Mouse (Mus musculus) left cerebral cortex, adult 9 months (tissue): ENCODE data around the gene Ccl8.

Experiments used
- DNase-seq, 2 experiments: peaks; one replicate each; pipeline ENCODE4 v3.0.0; 2022; ENCODE audit warnings: low spot score in 2 of 2

Gene Ccl8

DNA sequence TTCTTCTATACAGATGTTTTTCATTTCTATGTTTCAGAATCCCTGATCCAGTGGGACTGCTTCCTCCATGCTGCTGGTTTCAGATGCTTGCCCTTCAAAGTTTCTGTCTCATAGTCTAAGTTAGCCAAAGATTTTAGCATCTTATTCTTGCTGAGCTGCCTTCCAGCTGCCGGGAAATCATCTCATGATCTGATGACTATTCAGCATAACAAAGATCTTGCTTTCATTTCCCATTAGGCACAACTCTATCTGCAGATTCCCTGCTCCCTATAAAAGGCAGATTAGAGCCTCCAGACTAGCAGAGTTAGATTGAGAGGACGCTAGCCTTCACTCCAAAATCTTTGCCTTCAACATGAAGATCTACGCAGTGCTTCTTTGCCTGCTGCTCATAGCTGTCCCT, at the start of gene Ccl8:
Gene Ccl8 (plus strand): TSS at position 301 of the 400 bp plus-strand sequence.
- no peak for DNase-seq

DNA sequence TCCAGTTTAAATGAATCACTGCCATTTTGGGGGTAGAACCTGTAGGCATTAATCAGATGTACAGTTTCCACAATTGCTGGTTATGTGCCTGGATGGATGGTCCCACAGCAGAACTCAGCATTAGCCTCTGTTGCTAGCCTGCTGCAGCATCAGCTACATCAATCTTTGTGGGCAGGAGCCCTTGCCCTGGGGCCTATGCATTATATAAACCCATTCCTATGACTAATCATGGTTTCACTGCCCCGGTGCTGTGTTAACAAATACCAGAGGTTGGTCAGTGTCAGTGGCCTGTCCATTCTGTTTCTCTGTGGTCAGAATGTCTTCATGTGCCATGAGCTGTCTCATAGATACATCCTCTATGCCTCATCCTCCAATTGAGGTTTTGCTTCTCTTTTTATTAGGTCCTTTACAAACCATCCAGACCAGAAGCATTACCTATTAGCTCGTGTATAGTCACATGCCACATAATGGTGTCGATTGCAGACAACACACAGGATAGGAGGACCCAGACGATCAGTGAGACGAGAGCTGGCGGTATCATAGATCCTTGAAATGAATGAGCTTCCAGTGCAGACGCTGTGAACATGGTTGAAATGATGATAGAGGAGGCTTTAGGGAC, 47.9 kb upstream of the Ccl8 start:
- no peak for DNase-seq

DNA sequence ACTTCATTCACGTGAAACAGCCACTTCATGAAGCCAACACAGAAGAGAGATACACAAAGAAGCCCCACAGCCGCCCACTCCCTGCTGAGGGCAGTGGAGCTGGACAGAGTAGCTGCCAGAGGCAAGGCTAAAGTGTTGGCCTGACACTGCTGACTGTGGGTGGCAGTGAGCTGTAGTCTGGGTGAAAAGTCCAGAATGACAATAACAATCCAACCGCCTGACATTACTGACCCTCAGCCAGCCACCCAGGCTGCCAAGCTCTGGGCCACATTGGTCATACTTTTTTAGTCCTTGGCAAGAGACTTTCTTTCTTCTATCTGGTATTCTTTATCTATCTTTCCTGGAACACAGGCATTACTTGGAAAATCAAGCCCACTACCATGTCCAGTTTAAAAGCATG, 43.9 kb upstream of the Ccl8 start:
- DNase-seq: no peak

GRCm38 (mm10) chr11:82072374-82072773, 42.6 kb upstream of the Ccl8 start:
- DNase-seq: no peak

- no peak for DNase-seq
These were observed 42.0 kb upstream of the Ccl8 start for GRCm38 (mm10) chr11:82072984-82073383.

- no peak for DNase-seq
These were observed 41.3 kb upstream of the Ccl8 start for GRCm38 (mm10) chr11:82073686-82074085.

DNA sequence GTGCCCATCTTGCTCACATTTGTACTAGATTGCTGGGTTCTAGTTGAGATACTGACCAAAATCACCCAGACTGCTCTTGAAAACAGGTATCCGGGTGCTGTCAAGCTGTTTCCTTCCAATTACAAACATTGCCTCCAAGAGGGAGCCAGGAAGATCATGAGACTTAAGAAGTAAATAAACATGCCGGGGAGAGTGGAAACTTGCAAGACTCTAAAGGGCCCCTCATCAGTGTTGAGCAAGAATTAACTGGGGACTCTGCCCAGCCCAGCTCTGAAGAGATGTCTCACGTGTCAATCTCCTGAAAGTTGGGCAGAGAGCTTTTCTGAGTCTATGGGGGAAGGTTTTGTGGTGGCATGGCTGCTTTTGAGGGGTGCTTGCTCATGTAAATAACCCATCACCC, 38.0 kb upstream of the Ccl8 start:
- no peak for DNase-seq

DNA sequence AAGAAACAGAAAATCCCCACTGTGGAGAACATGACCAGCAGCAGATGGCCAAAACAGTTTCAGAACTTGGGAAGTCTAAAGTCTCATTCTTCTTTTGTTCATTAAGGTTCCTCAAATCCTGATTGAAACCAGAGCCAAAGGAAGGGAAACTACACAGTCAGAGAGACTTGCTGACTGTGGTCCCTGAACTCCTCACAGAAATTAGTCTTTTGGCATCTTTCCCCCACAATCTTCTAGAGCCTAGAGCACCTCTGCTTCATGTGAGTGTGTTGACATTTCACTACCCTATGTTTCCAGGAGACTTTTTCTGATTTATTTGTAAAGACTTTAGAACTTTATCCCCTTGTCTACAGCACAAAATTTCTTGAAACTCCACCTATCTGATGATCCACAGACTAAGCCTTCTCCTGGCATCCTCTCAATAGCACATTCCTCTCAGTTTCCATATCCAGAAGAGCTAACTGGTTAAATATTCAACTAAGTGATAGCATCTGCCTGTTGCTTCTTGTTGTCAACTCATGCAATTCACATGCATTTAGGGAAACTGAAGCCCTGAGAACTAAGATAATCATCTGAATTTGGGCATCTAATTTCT, 36.8 kb upstream of the Ccl8 start:
- DNase-seq: no peak

DNA sequence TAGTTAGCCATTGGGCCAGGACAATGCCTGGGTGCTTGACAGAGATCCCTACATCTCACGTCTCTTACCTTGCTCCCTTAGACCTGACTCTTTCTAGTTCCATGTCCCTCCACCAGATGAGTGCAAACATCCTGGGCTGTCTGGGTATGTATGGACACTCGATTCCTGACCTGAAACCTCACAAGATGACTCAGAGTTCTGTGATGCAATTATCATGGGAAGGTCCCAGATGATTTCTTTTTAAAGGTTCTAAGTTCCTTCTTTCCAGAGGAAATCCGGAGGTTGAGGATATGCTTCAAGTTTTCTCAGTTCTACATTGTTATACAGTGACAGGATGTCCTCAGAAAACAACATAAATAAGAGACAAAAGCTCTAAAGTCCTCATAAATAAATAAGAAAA, 34.1 kb upstream of the Ccl8 start:
- no peak for DNase-seq

- no peak for DNase-seq
These were observed 30.6 kb upstream of the Ccl8 start for GRCm38 (mm10) chr11:82084360-82084759.

DNA sequence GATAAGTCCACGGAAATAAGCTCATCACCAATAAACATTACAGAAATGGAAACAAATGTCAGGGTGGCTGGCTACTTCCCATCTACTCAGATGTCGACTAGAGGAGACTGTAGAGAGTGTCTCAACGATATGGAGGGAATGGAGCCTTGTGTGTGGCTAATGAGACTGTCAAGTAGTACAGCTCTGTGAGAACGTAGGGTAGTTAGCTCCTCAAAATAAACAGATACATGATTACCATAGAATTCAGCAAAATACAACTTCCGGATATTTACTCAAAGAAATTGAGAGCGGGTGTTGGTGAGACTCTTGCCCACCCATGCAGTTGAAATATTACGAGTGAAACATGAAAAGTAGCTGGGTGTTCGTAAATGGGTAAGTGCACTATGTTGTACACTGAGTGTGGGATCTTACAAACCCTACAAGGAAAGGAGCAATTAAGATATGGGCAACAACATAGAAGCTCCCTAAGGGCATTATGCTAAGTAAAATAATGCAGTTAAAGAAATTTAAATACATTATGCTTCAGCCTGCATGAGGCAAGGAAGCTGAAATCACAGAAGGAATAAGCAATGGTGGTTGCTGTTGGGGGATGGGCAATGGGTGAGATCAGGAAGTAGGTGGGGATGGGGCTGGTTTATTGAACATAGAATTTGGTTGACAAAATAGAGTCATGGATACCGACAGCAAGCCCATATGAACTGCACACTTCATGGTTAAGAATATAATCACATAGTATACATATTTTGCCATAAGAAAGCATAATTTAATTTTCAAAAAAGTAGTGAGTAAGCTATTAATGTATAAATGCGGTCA, 15.3 kb upstream of the Ccl8 start:
- DNase-seq: no peak

GRCm38 (mm10) chr11:82101087-82101486, 13.9 kb upstream of the Ccl8 start:
- no peak for DNase-seq

- DNase-seq: no peak
These were observed 13.5 kb upstream of the Ccl8 start, which contains the start of gene Ccl12 for GRCm38 (mm10) chr11:82101529-82101928. Ccl12 (plus strand) TSS chr11:82101845.

GRCm38 (mm10) chr11:82109611-82110010, 5.4 kb upstream of the Ccl8 start:
- no peak for DNase-seq

DNA sequence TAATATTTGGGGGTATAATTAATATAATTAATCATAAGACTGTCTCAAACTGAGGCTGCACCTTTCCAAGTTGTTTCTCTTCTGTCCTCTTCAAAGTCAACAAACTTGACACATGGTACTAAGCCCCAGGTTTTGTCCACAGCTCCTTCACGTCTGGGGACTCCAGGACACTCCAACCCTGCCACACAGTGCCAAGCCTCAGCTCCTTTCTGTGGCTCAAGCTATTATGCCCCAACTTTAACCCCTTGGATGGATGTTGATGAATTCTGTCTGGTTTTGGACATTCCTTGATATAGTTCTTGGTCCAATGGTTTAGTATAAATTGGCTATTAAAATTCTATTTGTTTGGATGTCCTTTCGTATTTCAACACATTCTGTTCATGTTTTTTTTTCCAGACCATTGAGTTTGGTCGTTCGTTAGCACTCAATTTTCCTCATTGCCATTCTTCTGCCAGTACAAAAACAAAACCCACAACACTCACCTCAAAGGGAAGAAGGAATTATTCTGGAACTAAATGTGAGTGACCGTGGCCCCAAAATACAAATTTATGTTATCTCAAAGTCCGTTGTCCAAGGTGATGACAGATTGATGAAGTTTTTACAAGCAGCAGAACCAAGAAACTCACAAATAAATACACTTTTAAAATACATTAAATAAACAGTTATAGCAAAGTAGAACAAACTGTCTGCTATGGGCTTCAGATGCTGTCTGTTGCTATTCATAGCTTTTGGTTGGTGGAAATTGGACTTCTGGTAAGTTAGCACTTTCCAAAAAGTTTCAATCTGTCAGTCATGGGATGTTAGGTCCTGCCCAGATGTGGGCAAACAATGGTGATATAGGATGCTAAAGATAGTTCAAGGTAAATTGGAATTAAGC, 4.4 kb upstream of the Ccl8 start:
- no peak for DNase-seq

GRCm38 (mm10) chr11:82116041-82116440, 1.1 kb downstream of the Ccl8 start:
- no peak for DNase-seq

GRCm38 (mm10) chr11:82132977-82133376, 18.0 kb downstream of the Ccl8 start:
- DNase-seq: no peak

DNA sequence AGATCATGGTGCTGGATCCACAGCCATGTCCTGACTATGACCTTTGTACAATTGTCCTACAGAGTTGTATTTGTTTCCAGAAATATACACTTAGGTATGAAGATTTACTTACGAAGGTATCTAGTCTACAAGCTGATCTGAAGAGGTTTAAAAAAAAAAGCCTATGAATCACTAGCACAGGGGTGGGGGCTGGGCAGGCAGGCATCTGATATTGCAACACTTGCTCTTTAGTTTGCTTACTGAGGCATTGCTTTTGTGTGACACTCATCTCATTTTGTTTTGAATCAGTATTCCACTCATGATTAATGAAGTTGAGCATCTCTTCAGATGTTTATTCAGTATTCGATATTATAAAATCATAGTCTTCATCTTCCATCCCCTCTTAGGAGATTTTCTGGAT, 21.2 kb downstream of the Ccl8 start:
- DNase-seq: no peak

DNA sequence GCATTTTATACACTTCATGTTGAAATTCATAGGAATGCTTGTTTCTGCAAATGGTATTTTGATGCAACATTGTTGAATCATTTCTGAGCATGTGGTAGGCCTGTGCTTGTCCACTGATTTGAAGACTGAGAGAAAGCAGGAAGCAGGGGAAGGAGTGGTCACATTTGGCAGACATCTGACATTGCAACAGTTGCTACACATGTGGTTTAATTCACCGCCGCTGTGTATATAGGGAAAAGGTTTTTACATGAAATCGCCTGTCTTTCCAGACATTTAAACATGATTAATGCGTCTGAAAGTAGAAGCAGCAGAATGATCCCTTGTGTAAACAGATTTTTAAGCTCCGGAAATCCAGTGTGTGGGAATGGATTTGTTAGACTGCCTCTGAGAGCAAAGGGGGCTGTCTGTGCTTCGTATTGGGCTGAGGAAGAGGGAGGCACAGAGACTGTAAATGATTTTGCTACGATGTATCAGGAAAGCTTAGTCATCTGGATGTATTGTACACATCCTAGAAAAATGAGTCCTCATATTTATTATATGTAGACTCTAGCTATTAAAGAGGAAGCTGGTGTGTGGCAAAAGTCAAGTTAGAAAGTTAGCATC, 24.6 kb downstream of the Ccl8 start:
- DNase-seq: no peak

DNA sequence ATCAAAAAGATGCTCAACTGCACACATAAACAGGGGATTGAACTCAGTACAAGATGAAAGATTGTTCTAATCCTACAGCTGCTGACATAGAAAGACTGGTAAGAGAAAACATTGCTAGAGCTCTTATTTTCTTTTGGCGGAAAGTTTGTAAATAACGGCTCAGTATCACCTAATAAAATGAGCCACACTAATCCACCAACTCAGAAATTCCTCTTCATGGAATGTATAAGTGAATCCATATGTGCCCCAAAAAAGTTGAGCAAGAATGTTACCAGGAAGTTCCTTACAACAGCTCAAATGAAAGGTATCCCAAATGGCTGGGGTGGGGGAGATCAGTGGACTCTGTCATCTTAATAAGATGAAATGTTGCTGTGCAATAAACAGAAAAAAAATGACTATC, 44.1 kb downstream of the Ccl8 start:
- DNase-seq: no peak

DNA sequence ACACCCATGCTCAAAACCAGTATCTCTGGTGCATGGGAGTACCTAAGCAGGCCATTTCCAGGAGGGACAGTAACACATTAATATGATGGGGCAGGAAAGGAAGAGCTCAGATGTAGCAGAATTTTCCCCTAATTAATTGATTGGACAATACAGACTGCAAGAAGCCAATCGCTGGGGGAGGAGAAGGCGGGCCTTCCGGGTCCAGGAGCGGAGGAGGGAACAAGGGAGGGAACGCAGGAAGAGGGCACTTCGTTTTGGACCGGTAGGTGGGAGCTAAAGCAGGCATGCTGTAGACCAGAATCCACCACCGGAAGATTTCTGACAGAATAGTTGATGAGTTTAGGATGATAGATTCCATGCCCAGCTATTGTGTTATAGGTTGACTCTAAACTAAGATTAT, 48.3 kb downstream of the Ccl8 start:
- no peak for DNase-seq
